Mouse (Mus musculus) small intestine, adult 2 months (tissue): ENCODE data around the gene Clock. TPM values are rescaled to one million over a fixed set of nuclear protein-coding genes. Genes with fewer than 3 reads are reported as not detected.

Experiments used
- H3K27ac ChIP-seq: fragments of 200-500 bp; 2 replicates; pipeline ENCODE4 v1.5.1; 2012; ENCODE audit warnings: low read depth, low read length, control low read depth, inconsistent platforms; ENCODE audit not compliant: insufficient read depth
- H3K27me3 ChIP-seq: fragments of 200-500 bp; 2 replicates; pipeline ENCODE4 v1.6.1; 2012; ENCODE audit warnings: mild to moderate bottlenecking, moderate library complexity, low read length, inconsistent platforms; ENCODE audit not compliant: control insufficient read depth, insufficient read depth
- H3K36me3 ChIP-seq: fragments of 200-500 bp; 2 replicates; pipeline ENCODE4 v1.6.1; 2012; ENCODE audit warnings: mild to moderate bottlenecking, low read length, control low read depth, inconsistent platforms; ENCODE audit not compliant: control insufficient read depth, insufficient read depth
- H3K4me1 ChIP-seq: fragments of 200-500 bp; 2 replicates; pipeline ENCODE4 v1.6.1; 2012; ENCODE audit warnings: low read length, inconsistent platforms, mixed read lengths; ENCODE audit not compliant: control insufficient read depth, insufficient read depth, insufficient read length
- H3K4me3 ChIP-seq: fragments of 200-500 bp; 2 replicates; pipeline ENCODE4 v1.5.1; 2012; ENCODE audit warnings: low read depth, mild to moderate bottlenecking, control low read depth, inconsistent platforms, low read length, moderate library complexity
- CTCF ChIP-seq: fragments of 200-500 bp; IDR thresholded peaks from 2 replicates; pipeline ENCODE4 v1.5.1; 2012; ENCODE audit warnings: low read depth, mild to moderate bottlenecking, control low read depth, inconsistent platforms, low read length, moderate library complexity, mixed read lengths; ENCODE audit not compliant: insufficient replicate concordance, insufficient read length; ENCODE audit errors: extremely low read depth
- POLR2A ChIP-seq: fragments of 200-500 bp; IDR thresholded peaks from 2 replicates; pipeline ENCODE4 v1.6.1; 2012; ENCODE audit warnings: low read depth, mild to moderate bottlenecking, control low read depth, inconsistent platforms, low read length, moderate library complexity
- WGBS: fragments of 180-500 bp; shearing (Covaris S2); methylation state at CpG from one replicate; pipeline ENCODE4 v1.1.7; 2018; 5-methylcytosine and 5-hydroxymethylcytosine counted together
- polyA plus RNA-seq: library from polyadenylated mRNA; depleted of rRNA; stranded (reverse); fragments of >200 nt; gene quantifications from 2 replicates; pipeline ENCODE4 v1.2.3, GENCODE M21; 2012

Gene Clock
- polyA plus RNA-seq, 1 experiment: 12.3 TPM

DNA sequence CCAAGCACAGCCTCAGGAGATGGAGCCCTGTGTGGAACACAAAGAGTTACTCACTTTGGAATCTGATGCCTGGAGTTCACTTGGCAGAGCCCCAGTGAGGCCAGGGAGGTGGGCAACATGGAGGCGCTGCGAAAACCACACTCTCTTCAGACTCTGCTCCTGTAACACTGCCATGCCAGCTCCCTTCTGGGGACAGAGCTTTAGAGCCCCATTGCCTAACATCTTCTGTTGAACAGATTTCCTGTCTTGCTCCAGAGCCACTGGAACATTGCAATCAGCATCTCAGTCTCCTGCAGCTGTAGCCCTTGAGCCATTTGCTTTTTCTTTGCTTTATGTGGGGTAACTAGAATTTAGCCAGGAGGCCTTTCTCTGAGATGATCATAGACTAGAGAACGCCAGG lies 122.3 kb downstream of the Clock start:
- 78% methylated on average over 3 of the region's 3 CpGs for WGBS
- no peak for TF ChIP-seq POLR2A
- no peak for TF ChIP-seq CTCF
- peaks cover 12% of the 10 kb centered on the region; the same call in 1 of the 2 replicates for H3K4me1 ChIP-seq

GRCm38 (mm10) chr5:76179791-76180190 lies 124.8 kb downstream of the Clock start:
- H3K36me3 ChIP-seq: no peaks in the 10 kb centered on the region
- H3K27me3 ChIP-seq: no peaks in the 10 kb centered on the region
- H3K4me3 ChIP-seq: no peak overlapping the region
- peaks cover 11% of the 10 kb centered on the region; the same call in 1 of the 2 replicates for H3K4me1 ChIP-seq
- WGBS: 95% methylated on average over 5 of the region's 5 CpGs
- TF ChIP-seq POLR2A (no peak), CTCF (no peak)
- H3K27ac ChIP-seq: no peak overlapping the region

More for the DNA sequence above, 122.3 kb downstream of the Clock start:
- Histone ChIP-seq H3K27me3 (no peaks in the 10 kb centered on the region), H3K27ac (no peak overlapping the region), H3K4me3 (no peak overlapping the region), H3K36me3 (0 out of 2 replicates have a peak, but pooled peaks cover 1% of the 10 kb centered on the region)

- 98% methylated on average over 5 of the region's 5 CpGs for WGBS
Measured at GRCm38 (mm10) chr5:76179171-76179570, 125.4 kb downstream of the Clock start.

DNA sequence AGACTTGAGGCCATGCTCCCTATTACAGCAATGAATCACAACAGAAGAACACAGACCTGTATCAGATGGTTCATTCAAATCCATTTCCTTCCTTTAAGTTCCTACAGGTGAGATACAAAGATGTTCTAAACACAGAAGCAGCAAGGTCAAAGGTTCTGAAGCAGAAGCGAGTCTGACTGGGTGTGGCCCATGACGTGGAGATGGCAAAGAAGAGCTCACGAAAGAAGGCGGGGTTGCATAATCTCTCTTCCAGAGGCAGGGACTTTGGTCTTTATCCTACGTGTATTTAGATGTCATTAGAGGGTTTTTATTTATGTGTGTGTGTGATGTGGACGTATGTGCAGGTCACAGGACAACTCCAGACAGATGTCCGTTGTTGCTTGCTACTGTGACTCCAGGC lies 126.9 kb downstream of the Clock start:
- WGBS: 38% methylated on average over 7 of the region's 7 CpGs
- no peak for TF ChIP-seq POLR2A
- no peak for TF ChIP-seq CTCF

More at GRCm38 (mm10) chr5:76179171-76179570, 125.4 kb downstream of the Clock start:
- no peaks in the 10 kb centered on the region for H3K27me3 ChIP-seq
- no peaks in the 10 kb centered on the region for H3K36me3 ChIP-seq
- H3K27ac ChIP-seq: no peak overlapping the region
- H3K4me3 ChIP-seq: no peak overlapping the region
- peaks cover 11% of the 10 kb centered on the region; the same call in 1 of the 2 replicates for H3K4me1 ChIP-seq
- no peak for TF ChIP-seq POLR2A
- no peak for TF ChIP-seq CTCF

DNA sequence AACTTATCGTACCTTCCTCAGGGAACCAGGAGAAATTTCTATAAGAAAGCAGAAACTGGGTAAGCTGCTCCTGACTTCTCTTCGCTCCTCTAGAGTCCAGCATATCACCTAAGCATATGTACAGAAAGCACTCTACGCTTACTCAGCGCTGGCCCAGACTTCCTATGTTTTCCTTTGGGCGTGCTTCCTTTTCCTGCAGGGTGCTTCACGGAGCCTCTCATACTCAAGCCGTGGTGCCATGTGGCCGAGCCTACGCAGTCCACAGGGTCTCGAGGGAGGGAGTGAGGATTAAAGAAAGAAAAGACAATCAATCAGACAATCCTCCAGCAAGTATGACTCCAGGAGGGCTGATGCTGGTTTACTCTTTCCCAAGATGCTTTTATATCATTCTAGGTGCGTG lies 127.8 kb downstream of the Clock start:
- no peak overlapping the region for H3K4me3 ChIP-seq
- 74% methylated on average over 11 of the region's 11 CpGs for WGBS
- no peaks in the 10 kb centered on the region for H3K36me3 ChIP-seq
- no peaks in the 10 kb centered on the region for H3K27me3 ChIP-seq
- no peak overlapping the region for H3K27ac ChIP-seq
- TF ChIP-seq CTCF: no peak
- TF ChIP-seq POLR2A: no peak
- peaks cover 11% of the 10 kb centered on the region; the same call in 1 of the 2 replicates for H3K4me1 ChIP-seq

More for the DNA sequence above, 126.9 kb downstream of the Clock start:
- no peak overlapping the region for H3K4me3 ChIP-seq
- H3K4me1 ChIP-seq: peaks cover 11% of the 10 kb centered on the region; the same call in 1 of the 2 replicates
- no peaks in the 10 kb centered on the region for H3K27me3 ChIP-seq
- no peaks in the 10 kb centered on the region for H3K36me3 ChIP-seq
- peak overlapping the region; percentile 34 for H3K27ac ChIP-seq

GRCm38 (mm10) chr5:76176411-76176810 lies 128.2 kb downstream of the Clock start:
- 57% methylated on average over 3 of the region's 3 CpGs for WGBS
- H3K27ac ChIP-seq: no peak overlapping the region
- no peaks in the 10 kb centered on the region for H3K36me3 ChIP-seq
- H3K4me1 ChIP-seq: peaks cover 11% of the 10 kb centered on the region; the same call in 1 of the 2 replicates
- TF ChIP-seq CTCF (no peak), POLR2A (no peak)
- H3K4me3 ChIP-seq: no peak overlapping the region
- no peaks in the 10 kb centered on the region for H3K27me3 ChIP-seq

GRCm38 (mm10) chr5:76175051-76175450 lies 129.5 kb downstream of the Clock start:
- Histone ChIP-seq H3K4me1 (peaks cover 11% of the 10 kb centered on the region; the same call in 1 of the 2 replicates), H3K27me3 (no peaks in the 10 kb centered on the region), H3K4me3 (no peak overlapping the region), H3K36me3 (no peaks in the 10 kb centered on the region), H3K27ac (no peak overlapping the region)
- TF ChIP-seq POLR2A (no peak), CTCF (no peak)
- 88% methylated on average over 4 of the region's 4 CpGs for WGBS
